Mouse (Mus musculus): Measurements from ENCODE around the gene Cramp1l. TPM values are rescaled to one million over a fixed set of nuclear protein-coding genes. Genes with fewer than 3 reads are reported as not detected.
"Not testable (repeated sequence)": the region's sequence is repeated elsewhere in the genome, so short reads cannot be mapped to it uniquely, and the experiment has no call there.

Gene Cramp1l
- polyA plus RNA-seq, 1 experiment from 2014 or later = 8.9 TPM

- not testable (repeated sequence) for H3K9ac ChIP-seq (ENCODE audit: low read depth, low read length); H3K4me3 ChIP-seq (ENCODE audit: low read depth, low read length); H3K36me3 ChIP-seq (ENCODE audit: control insufficient read depth, insufficient read depth, low read length); H3K27me3 ChIP-seq (ENCODE audit: control insufficient read depth, insufficient read depth, low read length); H3K4me1 ChIP-seq (ENCODE audit: control insufficient read depth, insufficient read depth, low read length); H3K9me3 ChIP-seq (replicated peaks; ENCODE audit: control insufficient read depth, low read length); H3K27ac ChIP-seq (ENCODE audit: low read depth, low read length); ATAC-seq (replicated peaks; ENCODE audit: insufficient number of reproducible peaks, low FRiP score, low TSS enrichment); H3K4me2 ChIP-seq
- WGBS (ENCODE audit: insufficient replicate concordance) = 85% methylated on average over 1 of the region's 1 CpGs
Measured at GRCm38 (mm10) chr17:24943589-24943988, 72.0 kb downstream of the Cramp1l start.

- Histone ChIP-seq H3K36me3 (ENCODE audit: control insufficient read depth, insufficient read depth, low read length) (peaks cover 7% of the 10 kb centered on the region), H3K27me3 (ENCODE audit: control insufficient read depth, insufficient read depth, low read length) (no peaks in the 10 kb centered on the region), H3K27ac (ENCODE audit: low read depth, low read length) (no peak overlapping the region), H3K9ac (ENCODE audit: low read depth, low read length) (no peak overlapping the region), H3K4me3 (ENCODE audit: low read depth, low read length) (no peak overlapping the region), H3K4me1 (ENCODE audit: control insufficient read depth, insufficient read depth, low read length) (no peaks in the 10 kb centered on the region), H3K9me3 (replicated peaks; ENCODE audit: control insufficient read depth, low read length) (no peaks in the 10 kb centered on the region), H3K4me2 (no peak overlapping the region)
- no peak for ATAC-seq (replicated peaks; ENCODE audit: insufficient number of reproducible peaks, low FRiP score, low TSS enrichment)
- 91% methylated on average over 7 of the region's 7 CpGs for WGBS (ENCODE audit: insufficient replicate concordance)
Measured at GRCm38 (mm10) chr17:24943036-24943435, 72.6 kb downstream of the Cramp1l start.

GRCm38 (mm10) chr17:24942453-24942852, 73.1 kb downstream of the Cramp1l start:
- H3K9me3 ChIP-seq (replicated peaks; ENCODE audit: control insufficient read depth, low read length); H3K4me3 ChIP-seq (ENCODE audit: low read depth, low read length); H3K9ac ChIP-seq (ENCODE audit: low read depth, low read length); ATAC-seq (replicated peaks; ENCODE audit: insufficient number of reproducible peaks, low FRiP score, low TSS enrichment); H3K36me3 ChIP-seq (ENCODE audit: control insufficient read depth, insufficient read depth, low read length); H3K4me1 ChIP-seq (ENCODE audit: control insufficient read depth, insufficient read depth, low read length); H3K27ac ChIP-seq (ENCODE audit: low read depth, low read length); H3K27me3 ChIP-seq (ENCODE audit: control insufficient read depth, insufficient read depth, low read length); H3K4me2 ChIP-seq: not testable (repeated sequence)
- 32% methylated on average over 2 of the region's 2 CpGs for WGBS (ENCODE audit: insufficient replicate concordance)

- Histone ChIP-seq H3K36me3 (ENCODE audit: control insufficient read depth, insufficient read depth, low read length) (no peaks in the 10 kb centered on the region), H3K4me2 (peak overlapping the region; percentile 85), H3K27ac (ENCODE audit: low read depth, low read length) (peak overlapping the region; percentile 76), H3K27me3 (ENCODE audit: control insufficient read depth, insufficient read depth, low read length) (no peaks in the 10 kb centered on the region), H3K4me1 (ENCODE audit: control insufficient read depth, insufficient read depth, low read length) (peaks cover 18% of the 10 kb centered on the region), H3K4me3 (ENCODE audit: low read depth, low read length) (peak overlapping the region; percentile 98), H3K9ac (ENCODE audit: low read depth, low read length) (peak overlapping the region; percentile 93), H3K9me3 (replicated peaks; ENCODE audit: control insufficient read depth, low read length) (no peaks in the 10 kb centered on the region)
- WGBS (ENCODE audit: insufficient replicate concordance) = 48% methylated on average over 6 of the region's 6 CpGs
- ATAC-seq (replicated peaks; ENCODE audit: insufficient number of reproducible peaks, low FRiP score, low TSS enrichment) = no peak
Measured at GRCm38 (mm10) chr17:24937266-24937665, 78.3 kb downstream of the Cramp1l start.

- WGBS (ENCODE audit: insufficient replicate concordance) = under 1% methylated on average over 78 of the region's 78 CpGs
- H3K4me2 ChIP-seq = peak within 1 kb of the TSS; percentile 85
- H3K9ac ChIP-seq (ENCODE audit: low read depth, low read length) = peak within 1 kb of the TSS; percentile 93
- H3K27me3 ChIP-seq (ENCODE audit: control insufficient read depth, insufficient read depth, low read length) = no peaks in the 10 kb centered on the region
- H3K4me1 ChIP-seq (ENCODE audit: control insufficient read depth, insufficient read depth, low read length) = peaks cover 18% of the 10 kb centered on the region
- H3K27ac ChIP-seq (ENCODE audit: low read depth, low read length) = peak within 1 kb of the TSS; percentile 76
- peak; percentile 95 for ATAC-seq (replicated peaks; ENCODE audit: insufficient number of reproducible peaks, low FRiP score, low TSS enrichment)
- no peaks in the 10 kb centered on the region for H3K9me3 ChIP-seq (replicated peaks; ENCODE audit: control insufficient read depth, low read length)
- H3K4me3 ChIP-seq (ENCODE audit: low read depth, low read length) = peak within 1 kb of the TSS; percentile 98
- H3K36me3 ChIP-seq (ENCODE audit: control insufficient read depth, insufficient read depth, low read length) = no peaks in the 10 kb centered on the region
Measured at GRCm38 (mm10) chr17:24936259-24937237, 79.0 kb downstream of the Cramp1l start, which contains the start of gene Mapk8ip3. Mapk8ip3 (minus strand) TSS chr17:24936977.

- no peaks in the 10 kb centered on the region for H3K27me3 ChIP-seq (ENCODE audit: control insufficient read depth, insufficient read depth, low read length)
- H3K4me1 ChIP-seq (ENCODE audit: control insufficient read depth, insufficient read depth, low read length) = peaks cover 18% of the 10 kb centered on the region
- no peaks in the 10 kb centered on the region for H3K9me3 ChIP-seq (replicated peaks; ENCODE audit: control insufficient read depth, low read length)
- no peak overlapping the region for H3K27ac ChIP-seq (ENCODE audit: low read depth, low read length)
- no peak for ATAC-seq (replicated peaks; ENCODE audit: insufficient number of reproducible peaks, low FRiP score, low TSS enrichment)
- peak overlapping the region; percentile 93 for H3K9ac ChIP-seq (ENCODE audit: low read depth, low read length)
- H3K4me3 ChIP-seq (ENCODE audit: low read depth, low read length) = peak overlapping the region; percentile 98
- H3K4me2 ChIP-seq = peak overlapping the region; percentile 85
- no peaks in the 10 kb centered on the region for H3K36me3 ChIP-seq (ENCODE audit: control insufficient read depth, insufficient read depth, low read length)
Measured at GRCm38 (mm10) chr17:24935666-24936065, 79.9 kb downstream of the Cramp1l start.

- Histone ChIP-seq H3K4me1 (ENCODE audit: control insufficient read depth, insufficient read depth, low read length) (peaks cover 18% of the 10 kb centered on the region), H3K4me2 (peak overlapping the region; percentile 85), H3K27ac (ENCODE audit: low read depth, low read length) (no peak overlapping the region), H3K36me3 (ENCODE audit: control insufficient read depth, insufficient read depth, low read length) (no peaks in the 10 kb centered on the region), H3K9me3 (replicated peaks; ENCODE audit: control insufficient read depth, low read length) (no peaks in the 10 kb centered on the region), H3K4me3 (ENCODE audit: low read depth, low read length) (peak overlapping the region; percentile 98), H3K27me3 (ENCODE audit: control insufficient read depth, insufficient read depth, low read length) (no peaks in the 10 kb centered on the region), H3K9ac (ENCODE audit: low read depth, low read length) (peak overlapping the region; percentile 93; the same call in 1 of the 2 replicates)
- ATAC-seq (replicated peaks; ENCODE audit: insufficient number of reproducible peaks, low FRiP score, low TSS enrichment) = no peak
- WGBS (ENCODE audit: insufficient replicate concordance) = 32% methylated on average over 4 of the region's 4 CpGs
Measured at GRCm38 (mm10) chr17:24934926-24935325, 80.7 kb downstream of the Cramp1l start.

GRCm38 (mm10) chr17:24933163-24933562, 82.4 kb downstream of the Cramp1l start:
- Histone ChIP-seq H3K4me3 (ENCODE audit: low read depth, low read length) (no peak overlapping the region), H3K4me1 (ENCODE audit: control insufficient read depth, insufficient read depth, low read length) (peaks cover 18% of the 10 kb centered on the region), H3K27ac (ENCODE audit: low read depth, low read length) (no peak overlapping the region), H3K27me3 (ENCODE audit: control insufficient read depth, insufficient read depth, low read length) (no peaks in the 10 kb centered on the region), H3K9ac (ENCODE audit: low read depth, low read length) (no peak overlapping the region), H3K9me3 (replicated peaks; ENCODE audit: control insufficient read depth, low read length) (no peaks in the 10 kb centered on the region), H3K36me3 (ENCODE audit: control insufficient read depth, insufficient read depth, low read length) (no peaks in the 10 kb centered on the region), H3K4me2 (no peak overlapping the region)
- 78% methylated on average over 4 of the region's 4 CpGs for WGBS (ENCODE audit: insufficient replicate concordance)
- no peak for ATAC-seq (replicated peaks; ENCODE audit: insufficient number of reproducible peaks, low FRiP score, low TSS enrichment)
